Mouse (Mus musculus) ES-E14 (cell line): Measurements from ENCODE around the gene Sstr5.

ENCODE experiments used
- CHD2 ChIP-seq: IDR thresholded peaks from 2 replicates; pipeline ENCODE4 v1.6.1; 2014; ENCODE audit warnings: mild to moderate bottlenecking, low read depth, low read length, inconsistent platforms
- ZNF384 ChIP-seq: IDR thresholded peaks from 2 replicates; pipeline ENCODE4 v1.6.1; 2012; ENCODE audit warnings: low read depth, low read length, inconsistent platforms

GRCm38 (mm10) chr17:25518144-25518543 lies 21.1 kb upstream of the Sstr5 start:
- TF ChIP-seq CHD2 = no peak
- no peak for TF ChIP-seq ZNF384
